Mouse (Mus musculus) thymus, postnatal 25 days (tissue): ENCODE measurements around the gene Dnajc16.
A peak's percentile ranks its signal among the peaks of the same experiment; 100 is the strongest.

Source experiments
- DNase-seq: peaks from one replicate; pipeline ENCODE4 v3.0.0; 2022

Gene Dnajc16

DNA sequence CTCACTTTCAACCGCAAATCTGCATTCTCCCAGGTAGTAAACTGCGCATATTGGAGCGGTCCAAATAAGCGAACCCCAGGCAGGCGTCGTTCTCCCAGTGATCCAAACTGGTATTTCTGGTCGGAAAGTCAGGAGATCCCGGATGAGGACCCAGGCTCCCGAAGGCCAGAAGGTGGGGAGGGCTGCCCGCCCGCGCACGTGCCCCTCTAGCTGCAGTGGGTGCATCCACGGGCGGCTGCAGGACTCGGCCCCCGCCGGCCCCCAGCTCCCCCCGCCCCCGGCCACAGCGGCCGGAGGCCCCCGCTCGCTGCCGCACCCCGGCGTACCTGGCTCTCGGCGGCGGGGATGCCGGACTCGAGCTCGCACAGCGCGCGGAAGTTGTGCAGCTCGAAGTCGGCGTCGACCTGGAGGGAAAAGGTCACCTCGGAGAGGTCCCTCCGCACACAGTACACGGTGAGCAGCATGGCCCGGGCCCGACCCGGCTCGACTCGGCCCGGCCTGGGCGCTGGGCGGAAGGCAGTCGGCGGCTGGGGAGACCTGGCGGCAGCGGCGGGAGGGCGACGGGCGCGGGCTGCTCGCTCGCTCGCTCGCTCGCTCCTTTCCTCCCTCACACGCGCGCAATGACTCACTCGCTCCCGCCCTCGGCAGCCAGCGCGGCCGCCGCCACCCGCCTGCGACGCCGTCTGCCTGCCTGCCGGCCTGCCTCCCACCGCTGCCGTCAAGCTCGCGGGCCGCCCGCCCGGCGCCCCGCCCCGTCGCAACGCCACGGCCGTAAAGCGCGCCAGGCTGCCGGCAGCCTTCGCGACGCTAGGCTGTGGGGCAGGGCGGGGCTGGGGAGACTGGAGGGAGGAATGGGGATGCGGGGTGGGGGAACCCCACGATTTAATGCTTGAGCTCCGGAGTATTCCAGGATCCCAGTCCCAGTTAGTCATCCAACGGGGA, 67.7 kb downstream of the Dnajc16 start, which contains the start of gene Ddi2:
TSS of gene Ddi2 (minus strand) at position 689 of the 942 bp plus-strand sequence.
- peak; percentile 93 for DNase-seq

DNA sequence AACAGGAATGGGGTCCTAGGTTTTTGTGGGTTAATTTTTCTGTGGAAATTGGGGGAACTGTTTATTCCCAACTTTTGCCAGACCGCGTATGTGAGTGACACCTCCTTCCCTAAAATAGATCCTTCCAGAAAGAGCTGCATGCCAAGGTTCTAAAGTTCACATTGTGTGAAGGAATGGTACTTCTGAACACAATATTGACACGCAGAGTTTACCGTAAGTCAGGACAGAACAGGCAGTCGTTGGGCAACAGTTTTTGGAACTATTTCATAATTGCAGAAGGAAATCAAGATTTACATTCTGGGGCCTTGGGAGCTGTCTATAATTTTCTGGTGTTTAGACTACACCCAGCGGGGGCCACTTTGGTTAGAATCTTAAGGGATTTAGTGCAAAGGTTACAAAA, 68.8 kb downstream of the Dnajc16 start:
- DNase-seq: no peak

DNA sequence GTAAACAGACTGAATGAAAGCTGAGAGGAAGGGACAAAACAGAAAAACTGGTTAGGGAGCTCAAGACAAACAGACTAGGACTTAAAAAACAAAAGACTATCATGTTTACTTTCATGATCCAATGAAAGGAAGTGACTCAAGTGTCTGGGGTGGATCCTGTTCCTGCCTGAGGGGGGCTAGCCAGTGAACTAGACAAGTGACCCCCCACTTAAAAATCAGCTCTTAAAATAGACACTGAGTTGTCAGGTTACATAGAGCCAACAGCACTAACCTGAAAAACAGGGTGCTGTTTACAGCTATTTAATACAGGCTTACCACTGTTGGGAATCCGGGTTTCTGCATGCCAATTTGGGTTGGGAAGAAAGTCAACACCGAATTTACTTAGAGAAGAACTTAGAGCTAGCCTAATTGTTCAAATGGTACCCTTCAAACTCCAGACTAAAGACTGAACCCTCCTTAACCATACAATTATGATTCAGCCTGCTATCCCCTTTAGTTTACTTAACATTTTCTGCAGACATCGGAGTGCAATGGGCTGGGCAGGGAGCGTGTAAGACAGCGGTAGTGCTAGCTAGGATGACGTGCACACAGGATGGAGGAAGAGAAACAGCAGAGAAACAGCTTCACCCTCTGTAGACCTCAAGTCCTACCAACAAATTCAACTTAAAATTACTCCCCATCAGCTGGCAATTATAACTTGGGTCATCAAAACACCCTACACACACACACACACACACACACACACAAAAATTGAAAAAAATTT, 69.8 kb downstream of the Dnajc16 start:
- no peak for DNase-seq

DNA sequence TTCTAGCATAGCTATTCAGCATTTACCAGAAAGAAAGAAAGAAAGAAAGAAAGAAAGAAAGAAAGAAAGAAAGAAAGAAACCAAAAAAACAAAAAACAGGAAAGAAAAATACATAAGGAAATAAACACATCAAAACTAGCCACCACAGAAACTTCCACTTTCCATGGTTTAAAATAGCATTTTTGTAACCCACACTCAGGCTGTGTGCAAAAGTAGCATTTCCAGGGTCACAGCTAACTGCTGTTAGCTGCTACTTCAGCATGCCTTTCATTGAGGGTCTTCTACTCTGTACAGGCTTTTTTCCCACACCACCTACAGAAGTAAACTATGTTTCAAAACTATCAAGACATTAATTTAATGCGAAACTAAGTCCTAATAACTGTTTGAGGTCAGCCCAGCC, 71.4 kb downstream of the Dnajc16 start:
- DNase-seq: no peak

DNA sequence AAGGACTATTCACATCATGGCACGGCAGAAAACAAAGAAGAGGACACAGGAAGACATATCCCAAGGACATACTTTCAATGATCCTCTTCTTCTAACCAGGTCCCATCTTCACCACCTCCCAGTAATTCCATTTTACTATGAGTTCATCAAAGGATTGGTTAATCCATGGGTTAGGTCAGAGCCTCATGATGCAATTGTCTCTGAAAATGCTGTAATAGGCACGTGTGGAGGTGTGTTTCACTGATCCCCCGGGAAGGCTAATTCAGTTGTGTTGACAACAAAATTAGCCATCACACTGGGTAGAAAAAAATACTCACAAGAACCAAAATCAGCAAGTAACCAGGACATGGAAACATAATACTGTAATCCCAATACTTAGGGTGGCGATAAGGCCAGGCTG, 73.1 kb downstream of the Dnajc16 start:
- DNase-seq: no peak

DNA sequence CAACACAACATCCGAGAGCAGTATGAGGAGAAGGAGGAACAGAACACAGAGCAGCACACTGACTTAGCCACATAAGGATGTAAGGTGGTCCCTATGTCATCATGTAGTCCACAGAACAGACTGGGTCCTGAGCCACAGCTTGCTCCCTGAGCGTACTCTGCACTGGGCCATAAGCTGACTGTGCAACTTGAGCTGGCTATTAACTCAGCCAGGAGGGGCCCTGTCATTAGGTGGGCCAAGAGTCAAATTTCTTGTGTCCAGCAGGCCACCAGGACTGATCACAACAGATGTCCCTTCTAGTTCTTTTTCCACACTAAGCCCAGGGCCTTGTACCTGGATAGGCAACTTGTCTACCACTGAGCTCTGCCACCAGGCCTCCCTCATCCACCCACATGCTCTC, 75.7 kb downstream of the Dnajc16 start:
- no peak for DNase-seq

DNA sequence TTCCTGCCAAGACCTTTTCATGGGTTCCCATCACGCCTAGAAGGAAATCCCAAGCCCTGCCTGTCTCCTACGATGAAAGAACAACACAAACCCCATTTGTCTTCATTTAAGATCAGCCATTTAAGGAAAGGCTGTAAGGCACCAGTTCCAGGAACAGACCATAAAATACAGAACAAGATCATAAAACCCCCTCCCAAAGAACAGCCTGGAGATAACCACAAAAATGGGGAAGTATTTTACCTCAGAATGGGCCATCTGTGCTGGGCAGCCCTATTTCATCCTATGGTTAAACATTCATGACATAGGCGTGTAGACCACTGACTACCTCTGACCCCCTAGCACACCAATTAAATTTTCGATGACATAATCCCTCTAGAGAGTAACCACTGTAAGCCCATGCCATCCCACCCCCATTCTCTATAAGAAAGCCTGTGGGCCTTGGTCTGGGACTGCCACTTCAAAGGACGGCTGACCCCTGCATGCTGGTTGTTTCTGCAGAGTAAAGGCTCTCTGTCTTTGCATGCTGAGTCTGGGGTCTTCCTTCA, 77.1 kb downstream of the Dnajc16 start:
- no peak for DNase-seq

DNA sequence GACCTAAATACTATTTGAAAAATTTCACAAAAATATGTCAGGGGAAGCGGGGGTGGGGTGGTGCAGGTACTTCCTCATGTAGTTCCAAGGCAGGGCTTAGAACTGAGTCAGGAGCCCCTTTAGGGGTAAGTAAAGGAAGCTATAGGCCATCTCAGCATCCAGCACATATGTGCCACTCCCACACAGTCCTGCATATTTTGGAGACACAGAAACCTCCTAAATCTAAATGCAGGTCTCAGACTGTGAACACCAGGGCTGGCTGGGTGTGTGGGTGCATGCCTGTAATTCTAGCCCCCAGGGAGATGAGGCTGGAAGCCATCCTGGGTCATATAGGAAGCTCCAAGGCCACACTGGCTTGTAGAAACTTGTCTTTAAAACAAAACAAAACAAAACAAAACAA, 79.5 kb downstream of the Dnajc16 start:
- DNase-seq: no peak
